Mouse (Mus musculus) adipocyte (in vitro differentiated cells): ENCODE measurements around the gene Mtmr10.

ENCODE experiments used
- DNase-seq: peaks from one replicate; pipeline ENCODE4 v3.0.0-alpha.2; 2016; ENCODE audit warnings: low spot score

The Mtmr10 gene

GRCm38 (mm10) chr7:64371940-64372878 lies 84.8 kb downstream of the Mtmr10 start:
- DNase-seq = no peak

GRCm38 (mm10) chr7:64373147-64373829 lies 85.8 kb downstream of the Mtmr10 start:
- DNase-seq = no peak

DNA sequence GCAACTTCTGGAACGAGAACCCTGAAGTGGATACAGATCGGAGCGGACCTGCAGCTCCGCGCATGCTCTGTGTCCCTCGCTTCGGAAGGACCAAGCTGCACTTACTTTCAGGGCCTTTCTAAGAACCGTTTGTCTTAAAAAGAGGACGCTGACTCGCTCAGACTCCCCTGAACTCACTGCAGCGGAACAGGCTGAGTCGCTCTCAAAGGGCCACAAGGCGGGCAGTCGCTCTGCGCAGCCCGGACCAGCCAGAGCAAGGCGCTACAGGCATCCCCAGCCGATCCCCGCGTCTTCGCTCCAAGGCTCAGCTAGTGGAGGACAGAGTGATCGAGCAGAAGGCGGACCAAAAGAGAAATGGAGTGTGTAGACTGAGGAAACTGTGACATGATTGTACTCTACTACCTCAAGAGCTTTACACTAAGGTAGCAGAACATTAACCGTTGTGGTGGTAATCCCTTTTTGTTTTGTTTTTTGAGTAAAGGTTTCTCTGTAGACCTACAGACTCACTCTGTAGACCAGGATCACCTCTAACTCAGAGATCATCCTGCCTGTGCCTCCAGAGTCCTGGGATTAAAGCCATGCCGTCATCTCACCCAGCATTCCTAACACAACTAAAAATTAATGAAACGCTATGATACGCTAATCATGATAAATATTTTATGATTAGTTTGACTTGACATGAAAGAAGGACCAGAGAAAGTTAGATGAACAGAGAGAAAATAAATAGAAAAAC lies 86.5 kb downstream of the Mtmr10 start, which contains the start of gene Fan1:
Gene Fan1 (minus strand): TSS at position 266 of the 733 bp plus-strand sequence.
- DNase-seq = peak; percentile 83
